Mouse (Mus musculus) heart, adult 2 months (tissue): ENCODE data around the gene Cnksr1. TPM values are rescaled to one million over a fixed set of nuclear protein-coding genes. Genes with fewer than 3 reads are reported as not detected.
A peak's percentile ranks its signal among the peaks of the same experiment; 100 is the strongest.

Experiments
- DNase-seq, 2 experiments: peaks; one replicate each; pipeline ENCODE4 v3.0.0; 2021
- H3K27ac ChIP-seq: fragments of 200-600 bp; 2 replicates; pipeline ENCODE4 v1.8.1; 2022
- H3K27me3 ChIP-seq: fragments of 200-500 bp; 2 replicates; pipeline ENCODE4 v1.6.1; 2012; ENCODE audit warnings: mild to moderate bottlenecking, low read length, inconsistent platforms, mixed read lengths; ENCODE audit not compliant: control insufficient read depth, insufficient read depth
- H3K36me3 ChIP-seq: fragments of 200-500 bp; 2 replicates; pipeline ENCODE4 v1.6.1; 2012; ENCODE audit warnings: low read length, inconsistent platforms; ENCODE audit not compliant: control insufficient read depth, insufficient read depth
- H3K4me1 ChIP-seq: fragments of 200-500 bp; 2 replicates; pipeline ENCODE4 v1.6.1; 2011; ENCODE audit warnings: low read length; ENCODE audit not compliant: control insufficient read depth, insufficient read depth
- H3K4me3 ChIP-seq: fragments of 200-600 bp; 2 replicates; pipeline ENCODE4 v1.8.1; 2022
- H3K79me2 ChIP-seq: fragments of 200-500 bp; replicated peaks from 2 replicates; pipeline ENCODE4 v1.6.1; 2012; ENCODE audit warnings: mild to moderate bottlenecking, inconsistent platforms, low read length, moderate library complexity, mixed read lengths; ENCODE audit not compliant: control insufficient read depth, insufficient read depth
- H3K9ac ChIP-seq: fragments of 200-500 bp; 2 replicates; pipeline ENCODE4 v1.6.1; 2012; ENCODE audit warnings: low read depth, mild to moderate bottlenecking, control low read depth, inconsistent platforms, low read length, mixed read lengths
- CTCF ChIP-seq: fragments of 200-600 bp; IDR thresholded peaks from 2 replicates; pipeline ENCODE4 v1.8.1; 2022; ENCODE audit warnings: antibody characterized with exemption, mild to moderate bottlenecking, moderate library complexity
- EP300 ChIP-seq: fragments of 200-500 bp; IDR thresholded peaks from 2 replicates; pipeline ENCODE4 v1.6.1; 2011; ENCODE audit warnings: low read depth, low read length, control low read depth; ENCODE audit not compliant: insufficient read depth
- POLR2A ChIP-seq: fragments of 200-500 bp; IDR thresholded peaks from 2 replicates; pipeline ENCODE4 v1.6.1; 2011; ENCODE audit warnings: mild to moderate bottlenecking, low read depth, low read length, control low read depth; ENCODE audit not compliant: insufficient read depth
- WGBS: fragments of 180-500 bp; shearing (Covaris S2); methylation state at CpG from one replicate; pipeline ENCODE4 v1.1.7; 2018; 5-methylcytosine and 5-hydroxymethylcytosine counted together
- intact Hi-C: fragments of 180-260 bp; cut with DNase I; formaldehyde crosslinking; loops from one replicate; pipeline ENCODE4 v1.15.1; 2025
- polyA plus RNA-seq: library from polyadenylated mRNA; depleted of rRNA; stranded (reverse); fragments of >200 nt; gene quantifications from 2 replicates; pipeline ENCODE4 v1.2.3, GENCODE M21; 2012; rRNA removed
- total RNA-seq, 2 experiments: library from RNA; stranded (reverse); gene quantifications; 2 replicates each; pipeline ENCODE4 v1.2.3; 2021

Gene Cnksr1
- total and polyA plus RNA-seq, 3 experiments = 4.1 to 6.7 (median 4.4) TPM

GRCm38 (mm10) chr4:134199371-134199770 is 38.8 kb downstream of the Cnksr1 start:
- no peaks in the 10 kb centered on the region for H3K79me2 ChIP-seq
- no peaks in the 10 kb centered on the region for H3K4me1 ChIP-seq
- intact Hi-C loops = no loop called here
- H3K4me3 ChIP-seq = no peak overlapping the region
- no peak overlapping the region for H3K9ac ChIP-seq
- WGBS = 70% methylated on average over 2 of the region's 2 CpGs
- no peaks in the 10 kb centered on the region for H3K27me3 ChIP-seq
- DNase-seq = no peak
- TF ChIP-seq POLR2A (no peak), EP300 (no peak), CTCF (no peak)
- no peak overlapping the region for H3K27ac ChIP-seq
- H3K36me3 ChIP-seq = no peaks in the 10 kb centered on the region

GRCm38 (mm10) chr4:134186268-134186667 is 51.9 kb downstream of the Cnksr1 start:
- intact Hi-C loops = loop anchor here (2.0 to 5.0 kb wide), 3 partner anchors 59 to 206 kb away; partner anchors contain the start of genes Pdik1l and Zfp593
- no peaks in the 10 kb centered on the region for H3K36me3 ChIP-seq
- peaks cover 2% of the 10 kb centered on the region; the same call in 1 of the 2 replicates for H3K79me2 ChIP-seq
- no peaks in the 10 kb centered on the region for H3K27me3 ChIP-seq
- H3K4me3 ChIP-seq = peak overlapping the region; percentile 72
- no peak for DNase-seq
- TF ChIP-seq POLR2A = no peak
- no peak for TF ChIP-seq EP300
- no peak for TF ChIP-seq CTCF
- 4% methylated on average over 22 of the region's 22 CpGs for WGBS
- peak overlapping the region; percentile 85 for H3K27ac ChIP-seq
- H3K9ac ChIP-seq = peak overlapping the region; percentile 95
- H3K4me1 ChIP-seq = peaks cover 5% of the 10 kb centered on the region

GRCm38 (mm10) chr4:134185569-134185968 is 52.6 kb downstream of the Cnksr1 start:
- TF ChIP-seq EP300 (no peak), POLR2A (no peak), CTCF (no peak)
- Histone ChIP-seq H3K36me3 (no peaks in the 10 kb centered on the region), H3K27me3 (no peaks in the 10 kb centered on the region), H3K27ac (no peak overlapping the region), H3K9ac (no peak overlapping the region), H3K4me1 (peaks cover 5% of the 10 kb centered on the region), H3K4me3 (no peak overlapping the region), H3K79me2 (peaks cover 2% of the 10 kb centered on the region; the same call in 1 of the 2 replicates)
- DNase-seq = no peak
- 79% methylated on average over 3 of the region's 3 CpGs for WGBS
- intact Hi-C loops = loop anchor here (5.0 kb wide), 1 partner anchor 207 kb away; no protein-coding TSS in a partner anchor

- no peak for TF ChIP-seq EP300
- no peak for TF ChIP-seq POLR2A
- TF ChIP-seq CTCF = no peak
- no peak overlapping the region for H3K4me3 ChIP-seq
- DNase-seq = no peak
- H3K9ac ChIP-seq = no peak overlapping the region
- peaks cover 4% of the 10 kb centered on the region; the same call in 1 of the 2 replicates for H3K79me2 ChIP-seq
- intact Hi-C loops = no loop called here
- no peak overlapping the region for H3K27ac ChIP-seq
- H3K27me3 ChIP-seq = no peaks in the 10 kb centered on the region
- H3K36me3 ChIP-seq = no peaks in the 10 kb centered on the region
- H3K4me1 ChIP-seq = peaks cover 5% of the 10 kb centered on the region
- 56% methylated on average over 3 of the region's 3 CpGs for WGBS
These were observed 54.5 kb downstream of the Cnksr1 start for GRCm38 (mm10) chr4:134183711-134184110.

GRCm38 (mm10) chr4:134181825-134182224 is 56.4 kb downstream of the Cnksr1 start:
- peaks cover 5% of the 10 kb centered on the region for H3K4me1 ChIP-seq
- no peak overlapping the region for H3K4me3 ChIP-seq
- no peak overlapping the region for H3K27ac ChIP-seq
- intact Hi-C loops = no loop called here
- no peak overlapping the region for H3K9ac ChIP-seq
- no peaks in the 10 kb centered on the region for H3K27me3 ChIP-seq
- DNase-seq = no peak
- TF ChIP-seq POLR2A (no peak), CTCF (no peak), EP300 (no peak)
- H3K79me2 ChIP-seq = peaks cover 5% of the 10 kb centered on the region
- no peaks in the 10 kb centered on the region for H3K36me3 ChIP-seq

GRCm38 (mm10) chr4:134181112-134181511 is 57.1 kb downstream of the Cnksr1 start:
- DNase-seq = no peak
- TF ChIP-seq POLR2A = no peak
- Histone ChIP-seq H3K4me1 (peaks cover 4% of the 10 kb centered on the region), H3K4me3 (no peak overlapping the region), H3K36me3 (no peaks in the 10 kb centered on the region), H3K79me2 (peaks cover 5% of the 10 kb centered on the region), H3K27me3 (no peaks in the 10 kb centered on the region), H3K9ac (no peak overlapping the region), H3K27ac (no peak overlapping the region)
- 91% methylated on average over 1 of the region's 1 CpGs for WGBS
- intact Hi-C loops = no loop called here

Other genes starting within 250 kb of the Cnksr1 start
- gene Dhdds, start 237.5 kb downstream of the Cnksr1 start, total RNA-seq = 10 to 100 TPM; 28.3 to 28.8 TPM
- 21.6 and 34.2 TPM in 2 replicates for gene Dhdds, start 237.5 kb downstream of the Cnksr1 start, polyA plus RNA-seq
- gene Lin28a, start 219.6 kb downstream of the Cnksr1 start, total RNA-seq = not detected
- not detected in 2 replicates for gene Lin28a, start 219.6 kb downstream of the Cnksr1 start, polyA plus RNA-seq
- not detected for gene Zfp683, start 184.6 kb downstream of the Cnksr1 start, total RNA-seq
- gene Zfp683, start 184.6 kb downstream of the Cnksr1 start, polyA plus RNA-seq = not detected in 2 replicates
- gene Crybg2, start 177.6 kb downstream of the Cnksr1 start, total RNA-seq = not detected
- gene Crybg2, start 177.6 kb downstream of the Cnksr1 start, polyA plus RNA-seq = 0.49 TPM in 1 of 2 replicates, not detected in the other
- 1 to 10 TPM; 4.1 to 5.8 TPM for gene Cd52, start 143.3 kb downstream of the Cnksr1 start, total RNA-seq
- 9.0 and 19.2 TPM in 2 replicates for gene Cd52, start 143.3 kb downstream of the Cnksr1 start, polyA plus RNA-seq
- gene Ubxn11, start 135.8 kb downstream of the Cnksr1 start, total RNA-seq = 1 to 10 TPM; 1.6 to 2.1 TPM
- gene Ubxn11, start 135.8 kb downstream of the Cnksr1 start, polyA plus RNA-seq = 3.3 and 6.9 TPM in 2 replicates
- gene Sh3bgrl3, start 109.6 kb downstream of the Cnksr1 start, total RNA-seq = 10 to 100 TPM; 34.3 to 45.7 TPM
- gene Sh3bgrl3, start 109.6 kb downstream of the Cnksr1 start, polyA plus RNA-seq = 98.9 and 139 TPM in 2 replicates
- gene Cep85, start 51.3 kb downstream of the Cnksr1 start, total RNA-seq = 10 to 100 TPM; 54.4 to 63.2 TPM
- 52.2 and 73.7 TPM in 2 replicates for gene Cep85, start 51.3 kb downstream of the Cnksr1 start, polyA plus RNA-seq
- not detected for gene Gm7534, start 35.4 kb downstream of the Cnksr1 start, total RNA-seq
- not detected in 2 replicates for gene Gm7534, start 35.4 kb downstream of the Cnksr1 start, polyA plus RNA-seq
- gene Catsper4, start 11.0 kb downstream of the Cnksr1 start, total RNA-seq = not detected
- gene Catsper4, start 11.0 kb downstream of the Cnksr1 start, polyA plus RNA-seq = not detected in 2 replicates
- not detected for gene E130218I03Rik, start 5.3 kb upstream of the Cnksr1 start, total RNA-seq
- not detected in 2 replicates for gene E130218I03Rik, start 5.3 kb upstream of the Cnksr1 start, polyA plus RNA-seq
- gene Zfp593, start 7.2 kb upstream of the Cnksr1 start, total RNA-seq = 1 to 10 TPM; 3.3 to 4.3 TPM
- gene Zfp593, start 7.2 kb upstream of the Cnksr1 start, polyA plus RNA-seq = 2.8 and 2.9 TPM in 2 replicates
- gene Gm30191, start 8.5 kb upstream of the Cnksr1 start, total RNA-seq = not detected
- gene Gm30191, start 8.5 kb upstream of the Cnksr1 start, polyA plus RNA-seq = not detected in 2 replicates
- gene Grrp1, start 15.7 kb upstream of the Cnksr1 start, total RNA-seq = 1 to 10 TPM; 5.2 to 5.7 TPM
- gene Grrp1, start 15.7 kb upstream of the Cnksr1 start, polyA plus RNA-seq = 10.0 and 11.0 TPM in 2 replicates
- 1 to 10 TPM; 5.3 to 7.6 TPM for gene Pdik1l, start 49.5 kb upstream of the Cnksr1 start, total RNA-seq
- gene Pdik1l, start 49.5 kb upstream of the Cnksr1 start, polyA plus RNA-seq = 1.00 and 4.0 TPM in 2 replicates
- 100 to 1,000 TPM; 209 to 210 TPM for gene Trim63, start 76.7 kb upstream of the Cnksr1 start, total RNA-seq
- 142 and 215 TPM in 2 replicates for gene Trim63, start 76.7 kb upstream of the Cnksr1 start, polyA plus RNA-seq
- gene Slc30a2, start 104.8 kb upstream of the Cnksr1 start, total RNA-seq = under 1 TPM; 0.45 to 0.65 TPM
- gene Slc30a2, start 104.8 kb upstream of the Cnksr1 start, polyA plus RNA-seq = 0.12 and 0.35 TPM in 2 replicates
- 10 to 100 TPM; 18.0 to 19.6 TPM for gene Extl1, start 145.5 kb upstream of the Cnksr1 start, total RNA-seq
- gene Extl1, start 145.5 kb upstream of the Cnksr1 start, polyA plus RNA-seq = 23.7 and 24.4 TPM in 2 replicates
- 10 to 100 TPM in 1 of 2 experiments, 1 to 10 TPM in 1; 6.4 to 11.0 TPM for gene Pafah2, start 157.9 kb upstream of the Cnksr1 start, total RNA-seq
- 11.7 and 17.8 TPM in 2 replicates for gene Pafah2, start 157.9 kb upstream of the Cnksr1 start, polyA plus RNA-seq
- 10 to 100 TPM; 20.1 to 23.0 TPM for gene Stmn1, start 229.9 kb upstream of the Cnksr1 start, total RNA-seq
- gene Stmn1, start 229.9 kb upstream of the Cnksr1 start, polyA plus RNA-seq = 7.2 and 10.9 TPM in 2 replicates